Mouse (Mus musculus) adrenal gland (tissue): Measurements from ENCODE around the gene Gkn3.

Experiments
- intact Hi-C: fragments of 180-260 bp; cut with DNase I; formaldehyde crosslinking; loops from one replicate; pipeline ENCODE4 v1.15.1; 2025
- long read RNA-seq, 2 experiments: library from polyadenylated mRNA; unstranded; transcript quantifications; one replicate each; pipeline ENCODE4 v2.0.0; 2020; ENCODE audit warnings: borderline replicate concordance in 1 of 2; ENCODE audit not compliant: insufficient replicate concordance in 1 of 2

Gene Gkn3
- long read RNA-seq, experiment 1: 0 reads
- long read RNA-seq, experiment 2: 0 reads

DNA sequence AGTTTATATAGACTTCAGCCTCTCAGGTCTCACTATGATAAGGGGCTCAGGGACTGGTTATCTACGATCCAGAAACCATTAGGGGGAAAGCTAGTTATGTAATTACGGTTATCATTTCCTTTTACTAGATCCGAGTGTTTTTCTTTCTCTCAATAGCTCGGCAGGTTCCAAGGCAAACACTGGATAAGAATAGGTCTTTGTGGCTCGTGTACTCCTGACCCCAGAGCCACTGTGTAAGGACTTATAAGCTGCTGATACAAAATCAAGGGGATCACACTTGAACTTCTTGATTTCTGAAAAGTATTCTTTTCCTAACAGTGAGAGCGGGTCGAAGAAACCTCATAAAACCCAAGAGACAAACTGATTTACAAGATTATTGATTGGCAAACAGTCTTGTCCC, at the start of gene Gkn3:
Gkn3 (minus strand) TSS at position 59 of the 400 bp plus-strand sequence.
- intact Hi-C loops: loop anchor here (5.0 kb wide), 1 partner anchor 287 kb away; the partner anchor contains the start of gene D6Ertd527e

DNA sequence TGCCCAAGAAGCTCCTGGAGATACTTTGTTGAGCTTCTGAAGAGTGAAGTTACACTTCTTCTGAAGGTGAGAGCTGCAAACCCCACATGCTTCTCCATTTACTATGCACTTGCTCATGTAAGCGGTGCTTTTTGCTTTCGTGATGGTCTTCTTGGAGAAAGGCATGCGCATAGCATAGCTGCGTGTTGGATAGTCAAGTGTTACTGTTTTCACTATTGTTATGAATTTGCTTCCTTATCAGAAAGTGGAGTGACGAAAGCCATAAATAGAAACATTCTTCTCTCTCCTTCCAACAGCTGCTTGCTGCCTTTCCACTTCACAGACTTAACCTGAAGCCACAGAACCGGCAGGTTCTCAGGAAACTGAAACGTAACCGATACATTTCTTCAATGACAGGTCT, 48.0 kb upstream of the Gkn3 start:
- intact Hi-C loops: no loop called here

DNA sequence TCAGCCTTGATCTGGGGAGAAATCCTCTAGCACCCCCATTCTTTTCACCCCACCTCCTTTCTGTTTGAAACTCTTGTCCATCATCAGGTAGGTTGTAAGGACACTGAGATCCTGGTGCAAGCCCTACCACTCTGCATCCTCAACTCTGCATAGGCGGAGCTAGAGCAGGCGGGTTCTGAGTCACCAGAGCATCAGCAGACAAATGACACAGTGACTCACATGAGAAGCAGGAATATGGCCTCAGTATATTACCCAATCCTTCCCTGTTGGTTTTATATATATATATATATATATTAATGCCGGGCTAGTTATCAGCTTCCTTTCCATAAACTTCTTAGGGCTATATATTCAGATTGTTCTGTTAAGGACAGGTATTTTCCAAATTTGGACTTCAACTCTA, 47.1 kb upstream of the Gkn3 start:
- intact Hi-C loops: no loop called here

DNA sequence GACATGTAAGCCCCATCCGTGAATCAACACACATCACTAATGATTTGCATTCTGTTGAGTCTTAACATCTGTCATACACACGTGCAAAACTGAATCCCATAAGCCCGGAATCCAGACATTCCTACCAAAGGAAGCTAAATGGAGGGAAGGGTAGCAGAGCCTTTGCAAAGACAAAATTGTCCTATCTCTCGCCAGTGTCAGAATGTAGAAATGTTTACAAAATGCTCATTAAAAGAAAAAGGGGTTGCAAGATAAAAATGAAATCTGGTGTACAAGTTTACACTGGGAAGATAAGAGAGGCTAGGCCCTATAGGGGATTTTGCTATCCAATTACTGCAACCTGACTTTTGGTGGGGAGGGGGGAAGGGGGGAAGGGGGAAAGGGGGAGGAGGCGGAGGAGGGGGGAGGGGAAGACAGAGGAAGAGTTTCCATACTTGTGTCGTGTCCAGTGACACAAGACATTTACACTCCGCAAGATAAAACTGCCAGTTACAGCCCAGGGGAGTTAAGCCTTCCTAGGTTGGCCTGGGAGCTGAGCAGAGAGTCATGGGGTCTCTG, 39.8 kb upstream of the Gkn3 start, which contains the start of gene Bmp10:
Bmp10 (plus strand) TSS at position 508 of the 558 bp plus-strand sequence.
- intact Hi-C loops: no loop called here

DNA sequence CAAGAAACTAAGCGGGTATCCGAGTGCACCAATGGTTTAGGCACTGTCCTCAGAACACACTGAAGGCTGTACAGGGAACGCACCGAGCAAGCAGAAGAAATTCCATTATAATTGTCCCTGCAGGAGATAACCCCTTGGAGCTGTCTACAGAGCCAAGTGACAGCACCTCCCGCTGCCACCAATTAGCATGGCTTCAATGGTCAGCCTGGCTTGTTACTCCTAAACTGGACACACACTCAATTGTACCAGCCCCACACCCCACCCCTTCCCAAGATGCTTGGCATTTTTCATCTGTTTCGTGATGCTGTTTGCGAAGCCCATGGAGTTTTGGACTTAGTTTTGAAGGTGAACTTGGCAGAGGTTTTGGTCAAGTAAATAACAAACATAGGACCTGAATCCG, 38.9 kb upstream of the Gkn3 start:
- intact Hi-C loops: no loop called here

DNA sequence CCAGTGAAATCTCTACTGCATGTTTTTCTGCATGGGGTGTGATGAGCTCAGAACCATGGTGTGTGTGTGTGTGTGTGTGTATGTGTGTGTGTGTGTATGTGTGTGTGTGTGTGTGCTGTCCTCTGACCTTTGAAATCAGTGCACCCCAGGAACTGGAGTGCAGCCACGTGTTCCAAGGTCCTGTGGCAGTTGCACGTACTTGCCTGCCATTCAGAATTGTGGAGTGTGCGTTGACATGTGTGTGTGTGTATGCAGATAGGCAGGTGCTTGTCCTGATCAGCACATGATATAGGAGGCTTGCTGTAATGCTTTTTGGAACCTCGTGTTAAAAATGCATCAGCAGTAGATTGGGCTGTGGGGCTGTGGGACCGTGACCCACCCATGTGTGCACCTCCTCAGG, 38.2 kb upstream of the Gkn3 start:
- intact Hi-C loops: no loop called here

DNA sequence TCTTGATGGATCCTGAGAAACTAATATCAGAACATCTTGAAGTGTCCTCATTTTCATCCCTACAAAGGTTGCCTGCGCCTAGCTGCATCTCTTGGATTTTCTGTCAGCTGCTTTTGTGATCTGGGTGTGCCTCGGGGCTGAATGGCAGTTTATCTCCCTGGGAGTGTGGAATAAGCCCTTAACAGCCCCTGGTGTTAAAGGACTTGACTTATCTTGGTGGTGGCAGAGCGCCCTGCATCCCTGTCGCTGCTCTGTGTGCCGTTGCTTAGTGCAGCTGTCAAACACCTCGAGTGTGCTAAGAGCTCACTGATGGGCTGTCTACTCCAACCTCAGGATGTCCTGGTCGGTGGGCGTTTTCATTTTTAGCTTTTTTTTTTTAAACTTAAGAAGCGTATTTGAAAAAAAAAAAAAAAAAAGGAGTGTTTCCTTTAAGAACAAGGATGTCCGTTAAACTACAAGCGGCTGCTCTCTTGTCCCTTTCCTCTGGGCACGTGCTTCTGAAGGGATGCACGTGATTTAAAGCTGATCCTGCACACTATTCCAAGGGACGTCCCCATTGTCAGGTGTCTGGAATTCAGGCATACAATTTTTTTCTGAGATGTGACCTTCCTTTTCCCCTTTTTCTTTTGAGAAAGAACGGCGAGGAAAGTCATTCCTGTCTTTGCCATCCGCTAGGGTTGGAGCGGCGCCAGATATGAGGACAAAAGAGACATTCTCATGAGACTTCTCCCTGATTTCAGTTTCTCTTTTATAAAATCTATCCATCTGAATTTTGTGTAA, 35.5 kb upstream of the Gkn3 start:
- intact Hi-C loops: no loop called here

DNA sequence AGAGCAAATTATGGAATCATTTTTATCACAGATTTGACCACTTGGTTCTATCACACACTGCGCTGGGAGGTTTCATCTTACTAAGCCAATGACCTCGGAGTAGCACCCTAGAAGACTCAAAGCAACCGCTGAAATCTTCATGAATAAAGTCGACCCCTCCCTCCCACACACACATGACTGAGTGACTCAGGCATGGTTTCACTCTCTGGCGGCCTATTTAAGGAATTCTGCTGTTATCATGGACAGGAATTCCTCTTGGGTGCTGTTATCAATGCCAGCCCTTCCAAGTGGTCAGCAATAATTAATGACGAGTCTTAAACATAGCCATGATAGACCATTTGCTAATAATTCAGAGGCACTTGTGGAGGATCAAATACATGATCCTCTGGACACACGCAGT, 33.6 kb upstream of the Gkn3 start:
- intact Hi-C loops: no loop called here

DNA sequence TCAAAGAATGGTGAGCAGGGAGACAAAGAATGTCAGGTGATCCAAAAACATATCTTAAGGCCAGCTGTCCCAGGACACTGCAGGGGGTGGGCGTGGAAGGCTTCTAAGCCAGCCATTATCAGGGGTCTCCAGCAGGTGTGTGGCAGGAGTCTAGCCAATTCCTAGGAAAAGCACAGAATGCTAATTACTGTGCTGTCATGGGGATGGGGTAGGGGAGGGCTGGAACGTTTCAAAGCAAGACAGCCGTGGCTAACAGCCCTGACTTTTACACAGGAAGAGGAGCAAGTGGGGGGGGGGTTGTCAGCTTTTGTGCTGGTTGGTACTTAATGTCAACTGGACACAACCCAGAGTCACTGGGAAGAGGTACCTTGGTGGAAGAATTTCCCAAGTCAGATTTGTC, 23.3 kb upstream of the Gkn3 start:
- intact Hi-C loops: loop anchor here (5.0 kb wide), 1 partner anchor 40 kb away; no protein-coding TSS in a partner anchor

DNA sequence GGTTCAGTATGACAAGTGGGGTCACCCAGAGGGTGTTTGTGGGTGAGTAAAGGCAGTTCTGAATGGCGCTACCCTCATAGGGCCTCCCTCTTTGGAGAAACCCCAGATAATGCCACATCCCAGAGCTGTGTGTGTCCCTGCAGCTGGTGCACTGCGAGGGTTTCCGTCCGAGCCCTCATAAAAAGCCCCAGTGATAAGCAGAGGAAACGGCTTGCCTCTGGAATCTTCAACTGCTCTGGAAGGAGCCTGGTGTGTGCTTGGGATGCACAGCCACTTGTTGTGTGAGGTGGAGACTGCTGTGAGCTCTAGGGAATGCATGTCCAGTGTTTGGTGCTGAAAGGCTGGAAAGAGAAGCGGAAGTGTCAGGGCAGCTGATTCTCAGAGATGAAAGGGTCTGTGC, 12.7 kb upstream of the Gkn3 start:
- intact Hi-C loops: no loop called here

DNA sequence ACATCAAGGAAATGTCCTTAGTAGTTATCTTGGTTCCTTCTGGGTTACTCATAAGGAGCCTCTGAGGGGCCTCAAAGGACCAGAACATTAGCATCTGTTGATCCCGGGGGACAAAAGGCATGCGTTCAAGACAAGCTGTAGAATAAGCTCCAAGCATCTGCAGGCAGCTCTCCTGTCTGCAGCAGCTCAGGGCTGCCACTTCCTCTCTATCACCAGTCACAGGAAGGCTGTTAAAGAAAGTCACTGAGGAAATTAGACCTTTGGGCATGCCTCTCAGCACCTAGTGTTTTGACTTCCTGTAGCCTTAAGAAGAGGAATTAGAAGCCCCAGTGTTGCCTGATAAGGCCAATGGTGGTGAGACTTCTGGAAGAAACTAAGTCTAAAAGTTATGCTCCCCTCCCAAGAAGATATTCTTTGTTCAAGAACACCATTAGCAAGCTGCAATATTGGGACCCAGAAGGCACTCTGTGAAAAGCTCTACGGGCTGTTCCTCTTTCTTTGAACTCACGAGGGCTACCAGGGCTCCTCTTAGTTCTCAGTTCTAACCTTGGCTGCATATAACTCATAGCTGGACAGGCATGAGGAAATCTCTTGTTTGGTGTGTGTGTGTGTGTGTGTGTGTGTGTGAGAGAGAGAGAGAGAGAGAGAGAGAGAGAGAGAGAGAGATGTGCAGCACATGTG, 11.3 kb upstream of the Gkn3 start:
- intact Hi-C loops: loop anchor here (5.0 to 10.0 kb wide), 2 partner anchors 52 to 115 kb away; no protein-coding TSS in a partner anchor

DNA sequence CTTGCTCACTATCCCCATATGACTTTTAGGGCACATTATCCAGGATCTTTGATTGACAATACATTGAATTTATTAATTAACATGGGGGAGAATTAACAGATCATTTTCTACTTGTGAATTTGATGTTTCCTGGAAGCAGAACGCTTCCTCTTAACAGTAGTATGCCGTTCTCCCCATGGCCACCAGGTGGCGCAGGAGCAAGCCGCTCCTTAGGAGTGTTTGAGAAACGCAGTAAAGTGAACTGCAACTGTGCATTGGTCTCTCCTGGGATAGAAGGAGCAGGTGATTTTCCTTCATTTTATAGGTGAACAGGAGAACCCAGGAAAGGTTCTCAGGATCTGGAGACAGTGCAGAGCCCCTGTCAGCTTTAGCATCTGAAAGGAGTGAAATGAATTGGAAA, 10.4 kb upstream of the Gkn3 start:
- intact Hi-C loops: loop anchor here (5.0 to 10.0 kb wide), 2 partner anchors 53 to 116 kb away; no protein-coding TSS in a partner anchor

DNA sequence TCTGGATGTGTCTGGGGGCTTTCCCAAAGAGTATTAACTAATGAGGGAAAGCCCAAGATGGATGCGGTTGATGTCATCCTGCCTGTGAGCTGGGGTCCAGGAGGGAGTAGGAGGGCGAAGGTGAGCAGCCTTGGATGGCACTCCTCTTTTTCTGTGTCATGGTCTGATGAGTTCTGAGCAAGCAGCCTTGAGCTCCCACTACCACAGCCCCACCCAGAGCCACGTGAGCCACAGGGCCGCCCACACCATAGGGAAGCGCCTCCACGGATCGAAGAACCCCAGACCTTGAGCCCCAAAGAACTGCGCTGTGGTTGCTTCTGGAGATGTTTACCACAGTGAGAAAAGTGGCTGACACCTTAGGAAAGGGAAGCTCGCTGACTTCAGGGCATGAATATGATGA, 6.0 kb upstream of the Gkn3 start:
- intact Hi-C loops: loop anchor here (5.0 to 10.0 kb wide), 2 partner anchors 58 to 120 kb away; no protein-coding TSS in a partner anchor

DNA sequence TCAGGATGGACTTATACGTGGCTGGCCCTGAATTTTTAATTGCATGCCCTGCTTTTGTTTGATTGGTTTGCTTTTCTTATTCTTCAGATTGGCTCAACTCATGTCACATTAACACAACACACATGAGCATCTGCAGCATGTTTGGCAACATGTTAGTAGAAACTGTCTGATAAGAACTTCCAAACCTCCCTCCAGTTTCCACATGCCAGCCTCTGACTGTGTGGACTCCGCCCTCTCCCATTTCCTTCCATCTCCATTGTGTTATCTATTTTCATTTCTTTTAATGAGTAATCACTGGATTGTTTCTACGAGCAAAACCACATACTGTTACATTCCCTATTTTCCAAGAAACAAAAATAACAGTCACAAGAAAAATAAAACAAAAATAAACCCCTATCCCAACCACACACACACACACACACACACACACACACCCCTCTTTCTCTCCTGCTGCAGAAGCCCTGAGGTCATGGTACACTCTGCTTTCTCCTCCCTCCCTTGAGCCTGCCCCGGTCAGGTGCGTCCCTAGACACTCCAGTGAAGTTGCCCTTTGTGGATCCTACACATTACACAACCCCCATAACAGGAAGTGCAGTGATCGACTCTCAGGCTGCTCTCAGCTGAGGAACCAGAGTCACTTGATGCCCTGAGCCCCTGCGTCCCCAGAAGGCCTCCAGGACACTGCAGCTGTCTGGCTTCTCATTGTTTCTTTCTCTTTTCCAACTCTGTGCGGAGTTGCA, 4.9 kb upstream of the Gkn3 start:
- intact Hi-C loops: loop anchor here (10.0 kb wide), 1 partner anchor 121 kb away; no protein-coding TSS in a partner anchor

DNA sequence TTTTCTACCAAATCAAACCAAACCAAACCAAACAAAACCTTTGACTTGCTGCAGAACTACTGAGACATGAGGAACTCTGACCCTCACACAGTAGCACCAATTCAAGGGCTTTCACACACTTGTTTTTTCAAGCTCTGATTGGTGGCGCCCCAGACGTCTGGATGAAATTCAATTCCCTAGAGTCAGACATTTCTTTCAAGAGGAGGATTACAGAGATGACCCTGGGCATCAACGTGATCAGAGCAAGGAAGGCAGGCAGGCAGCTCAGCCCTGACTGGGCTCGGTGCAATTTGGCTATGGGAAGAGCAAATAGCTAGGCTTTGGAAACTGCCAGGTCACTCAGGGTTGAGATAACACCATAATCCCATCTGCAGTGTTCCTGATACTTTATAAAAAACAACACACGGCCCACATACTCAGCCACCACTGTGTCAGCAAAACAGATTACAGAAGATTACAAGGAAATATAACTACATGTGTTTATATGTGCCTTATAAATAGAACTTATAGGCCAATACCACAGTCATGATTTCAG, 787 bp upstream of the Gkn3 start:
- intact Hi-C loops: loop anchor here (5.0 kb wide), 1 partner anchor 287 kb away; the partner anchor contains the start of gene D6Ertd527e

DNA sequence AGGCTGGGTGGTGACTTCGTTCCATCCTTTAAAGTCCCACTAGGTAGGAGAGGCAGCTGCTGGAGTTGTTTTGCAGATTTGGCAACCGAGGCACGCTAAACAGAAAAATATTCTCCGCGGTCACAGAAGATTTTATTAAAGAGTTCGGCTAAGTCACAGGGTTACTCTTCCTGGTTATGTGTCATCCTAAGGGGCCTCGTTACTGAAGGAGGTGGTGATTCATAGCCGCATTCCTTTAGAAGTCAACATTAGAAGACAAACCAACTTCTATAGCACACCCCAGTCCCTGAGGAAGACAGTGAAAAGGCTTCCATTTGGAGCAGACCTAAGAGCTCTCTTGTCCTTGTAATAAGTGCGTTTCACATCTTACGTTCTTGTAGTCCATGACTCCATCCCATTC, 2.1 kb downstream of the Gkn3 start:
- intact Hi-C loops: loop anchor here (5.0 kb wide), 1 partner anchor 284 kb away; the partner anchor contains the start of gene D6Ertd527e

DNA sequence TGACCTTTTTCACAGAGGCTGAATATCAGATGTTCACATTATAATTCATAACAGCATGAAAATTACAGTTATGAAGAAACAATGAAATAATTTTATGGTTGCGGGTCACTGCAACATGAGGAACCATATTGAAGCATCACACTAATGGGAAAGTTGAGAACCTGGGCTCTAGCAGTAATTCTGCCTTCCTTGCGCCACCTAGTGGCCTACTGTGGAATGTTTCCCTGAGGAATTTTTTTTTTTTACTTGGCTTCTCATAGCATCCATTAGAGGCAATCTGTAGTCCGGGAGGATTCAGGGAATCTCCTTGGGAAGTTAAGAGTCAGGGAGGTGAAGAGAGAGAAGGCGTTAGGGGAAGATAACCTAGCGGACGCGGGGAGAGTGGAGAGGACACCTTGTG, 2.5 kb downstream of the Gkn3 start:
- intact Hi-C loops: loop anchor here (5.0 kb wide), 1 partner anchor 284 kb away; the partner anchor contains the start of gene D6Ertd527e

DNA sequence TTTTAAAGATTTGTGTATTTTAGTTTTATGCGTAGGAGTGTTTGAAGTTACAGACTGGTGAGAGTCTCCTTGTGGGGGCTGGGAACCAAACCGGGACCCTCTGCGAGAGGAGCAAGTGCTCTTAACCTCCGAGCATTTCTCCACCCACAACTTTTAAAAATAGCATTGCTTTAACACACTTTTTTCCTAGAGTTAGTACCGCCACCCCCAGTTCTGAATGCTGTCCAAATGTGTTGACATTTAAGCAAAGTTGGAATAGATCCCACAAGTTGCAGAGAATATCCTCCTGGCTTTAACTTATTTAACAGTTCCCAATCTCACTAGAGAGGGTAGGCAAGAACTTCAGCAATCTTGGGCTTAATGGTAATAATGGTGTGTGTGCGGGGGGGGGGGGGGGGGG, 4.0 kb downstream of the Gkn3 start:
- intact Hi-C loops: loop anchor here (5.0 kb wide), 1 partner anchor 282 kb away; the partner anchor contains the start of gene D6Ertd527e

DNA sequence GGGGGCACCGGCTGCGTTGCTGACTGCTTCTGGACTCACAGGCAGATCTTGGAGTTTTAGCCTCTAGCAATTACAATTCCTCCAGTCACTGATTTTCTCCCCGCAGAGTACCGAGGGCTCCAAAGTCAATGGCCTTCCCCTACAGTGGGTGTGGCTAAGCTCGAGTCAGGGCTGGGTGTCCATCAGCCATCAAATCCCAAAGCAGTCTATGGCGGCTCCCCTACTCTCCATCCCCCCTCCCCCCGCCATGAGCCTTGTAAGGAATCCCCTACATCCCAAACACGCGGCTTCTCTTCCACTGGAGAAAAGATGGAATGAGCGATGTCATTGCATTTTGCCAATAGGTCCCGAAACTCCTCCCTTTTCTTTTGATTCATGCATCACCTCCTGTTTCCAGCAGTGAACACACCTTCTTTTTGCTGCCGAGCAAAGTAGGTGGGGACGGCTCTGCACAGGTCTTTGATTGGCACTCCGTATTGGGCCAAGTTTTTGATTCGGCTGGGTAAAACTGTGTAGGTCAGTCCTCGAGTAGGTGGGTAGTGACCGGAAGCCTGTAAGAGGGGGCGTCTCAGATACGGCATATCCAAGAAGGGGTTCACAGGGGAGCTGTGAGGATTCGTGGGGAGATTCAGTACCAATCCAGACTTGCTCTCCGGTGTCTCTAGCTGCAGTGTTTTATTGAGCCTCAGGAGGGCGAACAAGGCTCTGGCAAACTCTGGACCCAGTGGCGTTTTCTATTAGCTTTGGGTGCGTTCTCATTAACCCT, 4.6 kb downstream of the Gkn3 start:
- intact Hi-C loops: no loop called here

DNA sequence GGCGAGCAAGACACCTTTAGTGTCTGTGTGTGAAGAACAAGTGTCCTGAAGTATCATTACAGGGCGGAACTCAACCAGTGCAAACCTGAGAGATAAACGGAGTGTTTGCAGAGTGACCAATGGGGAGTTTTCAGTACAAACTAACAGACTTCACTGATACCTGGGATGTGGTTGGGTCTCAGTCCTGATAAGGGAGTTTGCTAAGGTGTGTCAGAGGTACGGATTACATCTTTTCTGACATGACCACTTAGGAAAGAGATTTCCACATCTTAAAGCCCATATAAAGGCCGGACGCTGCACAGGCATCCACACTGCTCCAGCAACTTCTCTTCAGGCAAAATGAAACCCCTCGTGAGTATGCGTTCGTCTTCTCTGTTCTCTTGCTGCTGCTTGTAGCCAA, 15.7 kb downstream of the Gkn3 start, which contains the start of gene Gkn2:
Gkn2 (plus strand) TSS at position 301 of the 400 bp plus-strand sequence.
- intact Hi-C loops: no loop called here
